Mouse (Mus musculus): Measurements from ENCODE around the gene Git1. TPM values are rescaled to one million over a fixed set of nuclear protein-coding genes. Genes with fewer than 3 reads are reported as not detected.

Gene Git1
- polyA plus RNA-seq, 1 experiment from 2014 or later: 14.4 TPM

DNA sequence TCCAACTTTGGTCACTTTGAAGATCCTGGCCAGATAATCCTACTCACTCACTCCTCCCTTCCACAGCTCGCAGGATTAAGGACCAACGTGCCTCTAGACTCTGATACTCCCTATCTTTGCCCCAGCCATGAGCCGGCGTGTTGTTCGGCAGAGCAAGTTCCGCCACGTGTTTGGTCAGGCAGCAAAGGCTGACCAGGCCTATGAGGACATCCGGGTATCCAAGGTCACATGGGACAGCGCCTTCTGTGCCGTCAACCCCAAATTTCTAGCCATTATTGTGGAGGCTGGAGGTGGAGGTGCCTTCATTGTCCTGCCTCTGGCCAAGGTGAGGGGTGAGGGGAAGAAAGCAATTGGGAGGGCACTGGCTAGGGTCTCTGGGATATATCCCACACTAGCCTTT lies 29.6 kb upstream of the Git1 start:
- Histone ChIP-seq H3K4me2 (replicated peaks) (no peak overlapping the region), H3K9me3 (no peaks in the 10 kb centered on the region), H3K4me1 (peaks cover 19% of the 10 kb centered on the region), H3K27ac (replicated peaks) (no peak overlapping the region), H3K27me3 (peaks cover 31% of the 10 kb centered on the region), H3K36me3 (no peaks in the 10 kb centered on the region), H3K9ac (replicated peaks) (no peak overlapping the region), H3K4me3 (no peak overlapping the region)
- ATAC-seq (replicated peaks): no peak
- 74% methylated on average over 10 of the region's 10 CpGs for WGBS

DNA sequence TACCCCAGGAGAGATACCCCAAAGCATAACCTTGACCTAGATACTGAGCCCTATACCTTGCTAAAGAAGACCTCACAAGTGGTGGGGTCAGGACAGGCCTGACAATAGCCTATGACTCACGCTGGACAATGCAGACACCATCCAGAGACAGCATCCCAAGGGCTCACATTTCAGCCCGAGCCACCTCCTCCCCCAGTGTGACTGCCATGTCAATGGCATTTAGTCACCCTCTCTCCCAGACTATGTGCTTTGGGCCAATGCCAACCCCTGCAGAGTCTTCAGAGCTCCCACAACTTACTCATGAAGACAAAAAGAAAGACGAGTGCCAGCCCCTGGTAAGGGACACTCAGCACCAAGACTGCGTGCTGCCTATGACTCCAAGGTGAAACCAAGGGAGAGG lies 28.7 kb upstream of the Git1 start:
- no peaks in the 10 kb centered on the region for H3K36me3 ChIP-seq
- H3K4me2 ChIP-seq (replicated peaks): no peak overlapping the region
- 60% methylated on average over 4 of the region's 4 CpGs for WGBS
- no peak overlapping the region for H3K27ac ChIP-seq (replicated peaks)
- H3K4me3 ChIP-seq: no peak overlapping the region
- H3K9ac ChIP-seq (replicated peaks): no peak overlapping the region
- peaks cover 19% of the 10 kb centered on the region for H3K4me1 ChIP-seq
- no peaks in the 10 kb centered on the region for H3K9me3 ChIP-seq
- no peak for ATAC-seq (replicated peaks)
- peaks cover 31% of the 10 kb centered on the region for H3K27me3 ChIP-seq

- WGBS: 47% methylated on average over 3 of the region's 3 CpGs
- Histone ChIP-seq H3K36me3 (0 out of 2 replicates have a peak, but pooled peaks cover under 1% of the 10 kb centered on the region), H3K4me1 (peaks cover 19% of the 10 kb centered on the region), H3K27ac (replicated peaks) (no peak overlapping the region), H3K4me2 (replicated peaks) (no peak overlapping the region), H3K27me3 (peaks cover 31% of the 10 kb centered on the region), H3K9ac (replicated peaks) (no peak overlapping the region), H3K9me3 (no peaks in the 10 kb centered on the region), H3K4me3 (no peak overlapping the region)
- ATAC-seq (replicated peaks): no peak
Measured at GRCm38 (mm10) chr11:77465111-77465510, 28.3 kb upstream of the Git1 start.

DNA sequence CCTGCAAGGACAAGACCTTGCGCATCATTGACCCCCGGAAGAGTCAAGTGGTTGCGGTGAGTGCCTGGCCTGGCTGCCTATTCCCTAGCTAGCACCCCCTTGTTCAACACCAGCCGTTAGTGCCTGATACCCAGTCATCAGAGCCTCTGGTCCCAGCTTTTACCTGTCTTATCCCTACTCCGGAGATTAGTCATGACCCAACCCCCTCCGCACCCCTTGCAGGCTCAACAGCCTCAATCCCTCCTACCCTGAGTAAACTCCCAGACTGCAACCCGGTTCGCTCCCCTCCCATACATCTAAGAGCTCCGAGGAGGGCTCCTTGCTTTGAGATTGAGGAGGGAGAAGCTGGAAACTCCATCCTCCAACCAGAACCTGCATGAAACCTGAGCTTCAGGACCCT lies 26.8 kb upstream of the Git1 start:
- Histone ChIP-seq H3K36me3 (peaks cover 15% of the 10 kb centered on the region), H3K27ac (replicated peaks) (no peak overlapping the region), H3K9me3 (no peaks in the 10 kb centered on the region), H3K4me1 (peaks cover 19% of the 10 kb centered on the region), H3K4me2 (replicated peaks) (no peak overlapping the region), H3K4me3 (no peak overlapping the region), H3K9ac (replicated peaks) (no peak overlapping the region), H3K27me3 (peaks cover 31% of the 10 kb centered on the region)
- no peak for ATAC-seq (replicated peaks)
- 40% methylated on average over 9 of the region's 9 CpGs for WGBS

DNA sequence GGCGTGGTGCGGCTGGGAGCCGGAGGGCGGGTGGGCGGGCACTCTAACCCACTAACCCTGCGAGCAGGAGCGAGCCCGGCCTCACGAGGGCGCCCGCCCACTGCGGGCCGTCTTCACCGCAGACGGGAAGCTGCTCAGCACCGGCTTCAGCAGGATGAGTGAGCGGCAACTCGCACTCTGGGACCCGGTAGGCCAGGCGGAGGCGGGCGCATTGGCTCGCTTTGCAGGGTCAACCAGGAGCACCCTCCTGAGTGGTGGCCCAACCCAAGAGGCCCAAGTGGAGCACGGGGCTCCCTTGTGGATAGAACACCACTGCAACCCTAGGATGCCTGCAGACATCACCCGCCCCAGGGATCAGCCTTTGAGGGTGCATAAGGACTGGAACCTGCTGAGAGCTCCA lies 26.2 kb upstream of the Git1 start:
- peaks cover 31% of the 10 kb centered on the region for H3K27me3 ChIP-seq
- H3K9me3 ChIP-seq: no peaks in the 10 kb centered on the region
- H3K36me3 ChIP-seq: peaks cover 21% of the 10 kb centered on the region
- no peak for ATAC-seq (replicated peaks)
- WGBS: 5% methylated on average over 25 of the region's 25 CpGs
- peaks cover 14% of the 10 kb centered on the region for H3K4me1 ChIP-seq
- no peak overlapping the region for H3K4me2 ChIP-seq (replicated peaks)
- H3K4me3 ChIP-seq: no peak overlapping the region
- H3K27ac ChIP-seq (replicated peaks): no peak overlapping the region
- H3K9ac ChIP-seq (replicated peaks): no peak overlapping the region

GRCm38 (mm10) chr11:77467784-77468183 lies 25.6 kb upstream of the Git1 start:
- 12% methylated on average over 20 of the region's 20 CpGs for WGBS
- peaks cover 29% of the 10 kb centered on the region for H3K27me3 ChIP-seq
- peak; percentile 47; the same call in 1 of the 2 replicates for ATAC-seq (replicated peaks)

DNA sequence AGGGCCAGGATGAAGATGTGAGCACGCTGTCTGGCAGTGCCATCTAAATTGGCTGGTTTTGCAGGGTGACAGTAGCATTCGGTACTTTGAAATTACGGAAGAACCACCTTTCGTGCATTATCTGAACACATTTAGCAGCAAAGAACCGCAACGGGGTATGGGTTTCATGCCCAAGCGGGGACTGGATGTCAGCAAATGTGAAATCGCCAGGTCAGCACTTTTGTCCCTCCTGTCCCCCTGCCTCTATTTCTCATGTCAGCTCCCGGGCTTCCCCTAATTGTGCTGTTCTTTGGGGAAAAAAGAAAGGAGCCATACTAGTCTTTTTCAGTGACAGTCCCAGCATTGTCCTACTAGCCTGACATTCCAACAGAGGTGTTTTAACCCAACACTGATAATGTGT lies 25.0 kb upstream of the Git1 start:
- Histone ChIP-seq H3K9ac (replicated peaks) (no peak overlapping the region), H3K4me2 (replicated peaks) (no peak overlapping the region), H3K9me3 (no peaks in the 10 kb centered on the region), H3K36me3 (peaks cover 33% of the 10 kb centered on the region), H3K4me1 (peaks cover 6% of the 10 kb centered on the region; the same call in 1 of the 2 replicates), H3K27ac (replicated peaks) (no peak overlapping the region), H3K27me3 (peaks cover 23% of the 10 kb centered on the region), H3K4me3 (no peak overlapping the region)
- ATAC-seq (replicated peaks): no peak
- whole genome bisulfite sequencing: 80% methylated on average over 9 of the region's 9 CpGs

More at GRCm38 (mm10) chr11:77467784-77468183, 25.6 kb upstream of the Git1 start:
- peak overlapping the region; percentile 22 for H3K4me2 ChIP-seq (replicated peaks)
- peaks cover 27% of the 10 kb centered on the region for H3K36me3 ChIP-seq
- H3K9ac ChIP-seq (replicated peaks): no peak overlapping the region
- H3K27ac ChIP-seq (replicated peaks): no peak overlapping the region
- H3K4me1 ChIP-seq: peaks cover 7% of the 10 kb centered on the region
- no peak overlapping the region for H3K4me3 ChIP-seq
- H3K9me3 ChIP-seq: no peaks in the 10 kb centered on the region

DNA sequence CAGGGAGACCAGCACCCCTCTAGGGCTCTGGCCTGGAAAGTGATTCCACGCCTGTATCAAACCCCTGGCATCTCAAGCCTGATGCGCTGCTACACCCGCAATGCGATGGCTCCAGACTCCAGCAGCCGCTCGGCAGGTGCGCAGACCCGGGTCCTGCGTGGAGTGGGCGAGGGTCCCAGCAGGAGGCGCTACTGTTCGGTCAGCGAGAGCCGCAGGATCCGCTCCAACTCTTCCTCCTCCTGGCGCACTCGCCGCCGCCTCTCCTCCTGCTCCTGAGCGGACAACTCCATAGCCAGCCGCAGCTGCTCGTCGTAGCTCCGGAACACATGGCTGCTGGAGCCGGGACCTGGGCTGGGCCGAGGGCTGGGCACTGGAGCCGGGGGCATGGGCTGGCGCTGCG lies 22.0 kb upstream of the Git1 start:
- H3K36me3 ChIP-seq: peaks cover 50% of the 10 kb centered on the region
- H3K9me3 ChIP-seq: no peaks in the 10 kb centered on the region
- H3K4me2 ChIP-seq (replicated peaks): no peak overlapping the region
- no peak overlapping the region for H3K9ac ChIP-seq (replicated peaks)
- H3K4me3 ChIP-seq: no peak overlapping the region
- H3K4me1 ChIP-seq: peaks cover 6% of the 10 kb centered on the region; the same call in 1 of the 2 replicates
- no peak for ATAC-seq (replicated peaks)
- H3K27me3 ChIP-seq: peaks cover 8% of the 10 kb centered on the region; the same call in 1 of the 2 replicates
- no peak overlapping the region for H3K27ac ChIP-seq (replicated peaks)
- 74% methylated on average over 29 of the region's 29 CpGs for WGBS

- H3K27ac ChIP-seq (replicated peaks): no peak overlapping the region
- no peak overlapping the region for H3K4me3 ChIP-seq
- H3K4me2 ChIP-seq (replicated peaks): no peak overlapping the region
- ATAC-seq (replicated peaks): no peak
- H3K9me3 ChIP-seq: no peaks in the 10 kb centered on the region
- peaks cover 2% of the 10 kb centered on the region; the same call in 1 of the 2 replicates for H3K27me3 ChIP-seq
- H3K9ac ChIP-seq (replicated peaks): no peak overlapping the region
- H3K36me3 ChIP-seq: peaks cover 54% of the 10 kb centered on the region
- WGBS: 93% methylated on average over 16 of the region's 16 CpGs
- H3K4me1 ChIP-seq: peaks cover 3% of the 10 kb centered on the region; the same call in 1 of the 2 replicates
Measured at GRCm38 (mm10) chr11:77472775-77473174, 20.6 kb upstream of the Git1 start.

GRCm38 (mm10) chr11:77476216-77476615 lies 17.1 kb upstream of the Git1 start:
- peaks cover 42% of the 10 kb centered on the region for H3K36me3 ChIP-seq
- H3K9ac ChIP-seq (replicated peaks): no peak overlapping the region
- H3K4me1 ChIP-seq: peaks cover 4% of the 10 kb centered on the region
- no peak for ATAC-seq (replicated peaks)
- H3K4me2 ChIP-seq (replicated peaks): no peak overlapping the region
- no peak overlapping the region for H3K27ac ChIP-seq (replicated peaks)
- H3K27me3 ChIP-seq: no peaks in the 10 kb centered on the region
- H3K9me3 ChIP-seq: no peaks in the 10 kb centered on the region
- WGBS: 92% methylated on average over 14 of the region's 14 CpGs
- H3K4me3 ChIP-seq: no peak overlapping the region

GRCm38 (mm10) chr11:77476895-77477294 lies 16.5 kb upstream of the Git1 start:
- 88% methylated on average over 6 of the region's 6 CpGs for WGBS
- peaks cover 35% of the 10 kb centered on the region for H3K36me3 ChIP-seq
- H3K4me2 ChIP-seq (replicated peaks): no peak overlapping the region
- H3K4me3 ChIP-seq: no peak overlapping the region
- H3K9me3 ChIP-seq: no peaks in the 10 kb centered on the region
- ATAC-seq (replicated peaks): no peak
- H3K27ac ChIP-seq (replicated peaks): no peak overlapping the region
- H3K9ac ChIP-seq (replicated peaks): no peak overlapping the region
- H3K4me1 ChIP-seq: peaks cover 11% of the 10 kb centered on the region
- H3K27me3 ChIP-seq: no peaks in the 10 kb centered on the region

GRCm38 (mm10) chr11:77483043-77483442 lies 10.3 kb upstream of the Git1 start:
- no peak overlapping the region for H3K9ac ChIP-seq (replicated peaks)
- no peaks in the 10 kb centered on the region for H3K9me3 ChIP-seq
- no peak for ATAC-seq (replicated peaks)
- H3K36me3 ChIP-seq: no peaks in the 10 kb centered on the region
- H3K4me1 ChIP-seq: peaks cover 64% of the 10 kb centered on the region
- no peak overlapping the region for H3K4me2 ChIP-seq (replicated peaks)
- 74% methylated on average over 3 of the region's 3 CpGs for WGBS
- H3K27ac ChIP-seq (replicated peaks): no peak overlapping the region
- no peak overlapping the region for H3K4me3 ChIP-seq
- H3K27me3 ChIP-seq: no peaks in the 10 kb centered on the region

GRCm38 (mm10) chr11:77483510-77484255 lies 9.7 kb upstream of the Git1 start:
- no peaks in the 10 kb centered on the region for H3K36me3 ChIP-seq
- H3K4me3 ChIP-seq: no peak overlapping the region
- peaks cover 70% of the 10 kb centered on the region for H3K4me1 ChIP-seq
- WGBS: 84% methylated on average over 11 of the region's 11 CpGs
- no peaks in the 10 kb centered on the region for H3K27me3 ChIP-seq
- no peak overlapping the region for H3K27ac ChIP-seq (replicated peaks)
- no peak overlapping the region for H3K9ac ChIP-seq (replicated peaks)
- ATAC-seq (replicated peaks): no peak
- H3K4me2 ChIP-seq (replicated peaks): no peak overlapping the region
- no peaks in the 10 kb centered on the region for H3K9me3 ChIP-seq
